Mouse (Mus musculus) cerebellum, adult 2 months (tissue): ENCODE results near the gene Olfr1392.

ENCODE experiments used
- CTCF ChIP-seq: fragments of 200-500 bp; IDR thresholded peaks from 2 replicates; pipeline ENCODE4 v1.5.1; 2011; ENCODE audit warnings: low read depth, mild to moderate bottlenecking, control low read depth, low read length, moderate library complexity, borderline replicate concordance; ENCODE audit not compliant: insufficient read depth
- POLR2A ChIP-seq: fragments of 200-500 bp; IDR thresholded peaks from 2 replicates; pipeline ENCODE4 v1.6.1; 2011; ENCODE audit warnings: low read length, control low read depth, borderline replicate concordance; ENCODE audit not compliant: insufficient read depth

GRCm38 (mm10) chr11:49259296-49259695 lies 25.8 kb upstream of the Olfr1392 start:
- TF ChIP-seq POLR2A (no peak), CTCF (no peak)
